Mouse (Mus musculus) spleen, adult 2 months (tissue): ENCODE data around the gene Hist1h4f.

ENCODE experiments used
- CTCF ChIP-seq: fragments of 200-500 bp; IDR thresholded peaks from 2 replicates; pipeline ENCODE4 v1.5.1; 2011; ENCODE audit warnings: mild to moderate bottlenecking, inconsistent platforms; ENCODE audit not compliant: insufficient read depth, insufficient read length, insufficient replicate concordance; ENCODE audit errors: extremely low read depth
- POLR2A ChIP-seq: fragments of 200-500 bp; IDR thresholded peaks from 2 replicates; pipeline ENCODE4 v1.6.1; 2011; ENCODE audit warnings: low read depth, low read length, inconsistent platforms

DNA sequence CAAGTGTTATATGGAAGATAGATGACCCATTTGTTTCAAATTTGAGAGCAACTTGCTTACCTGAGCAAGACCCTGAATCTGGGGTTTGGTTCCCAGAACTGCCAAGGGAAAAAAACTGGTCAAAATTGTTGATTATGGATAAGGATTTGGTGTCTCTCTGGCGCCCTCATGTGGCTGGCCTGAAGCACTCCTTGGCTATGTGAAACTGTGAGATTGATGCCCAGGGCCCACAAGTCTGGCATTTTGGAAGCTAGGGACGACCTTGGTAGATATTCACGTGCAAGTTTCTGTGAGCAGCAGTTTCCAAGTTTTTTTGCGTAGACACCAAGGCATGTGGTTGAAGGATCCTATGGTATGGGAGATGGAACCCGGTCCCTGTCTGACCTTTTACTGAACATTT, 26.8 kb downstream of the Hist1h4f start:
- TF ChIP-seq CTCF (peak; percentile 68; the same call in 1 of the 2 replicates), POLR2A (no peak)
